ENCODE assay signal across 8 mouse cellular contexts in the genomic region with DNA sequence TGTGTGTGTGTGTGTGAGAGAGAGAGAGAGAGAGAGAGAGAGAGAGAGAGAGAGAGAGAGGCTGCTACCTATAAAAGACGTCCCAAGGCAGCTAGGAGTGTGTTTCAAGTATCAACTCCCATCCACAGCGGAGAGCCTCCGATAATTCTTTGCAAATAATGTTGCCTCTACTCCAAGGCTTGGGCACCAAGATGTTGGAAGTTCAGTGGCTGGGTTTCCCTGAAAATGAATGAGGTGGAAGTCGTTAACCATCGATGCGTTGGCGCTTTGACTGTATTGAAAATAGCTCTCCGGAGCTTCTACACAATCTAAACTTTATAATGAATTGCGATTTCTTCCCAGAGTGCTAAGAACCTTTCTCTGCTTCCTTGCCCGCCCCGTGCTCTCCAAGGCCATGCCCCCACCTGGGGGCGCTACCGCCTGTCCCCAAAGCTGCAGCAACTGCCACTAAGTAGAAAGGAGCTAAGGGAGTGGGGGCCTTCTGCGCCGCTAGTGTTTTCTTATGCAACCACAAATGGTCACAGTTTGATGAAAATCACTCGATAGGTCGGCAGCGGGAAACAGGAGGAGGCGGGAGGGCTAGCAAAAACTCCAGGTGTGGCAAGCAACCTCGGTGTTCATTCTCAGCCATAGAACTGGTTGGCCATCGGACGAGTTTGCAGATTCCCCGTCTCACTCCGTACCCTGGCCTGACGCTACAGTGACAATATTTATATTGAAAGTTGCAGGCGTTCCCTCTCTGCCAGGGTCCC. TPM values are rescaled to one million over a fixed set of nuclear protein-coding genes. Genes with fewer than 3 reads are reported as not detected.
DNase-seq lines count a peak whose midpoint lies in the region; ATAC-seq lines count a peak whose summit lies in the region.

No protein-coding gene starts in this region.

- H3K4me1 ChIP-seq in megakaryocyte, embryonic 14.5 days, result peaks cover 52% of the 10 kb centered on the region
- peaks cover 48% of the 10 kb centered on the region for H3K4me1 ChIP-seq in hindbrain, embryonic 13.5 days (replicated peaks)
- peaks cover 76% of the 10 kb centered on the region for H3K4me1 ChIP-seq in midbrain, embryonic 13.5 days (replicated peaks)

- peaks cover 31% of the 10 kb centered on the region for H3K9me3 ChIP-seq in megakaryocyte, embryonic 14.5 days
- no peaks in the 10 kb centered on the region for H3K9me3 ChIP-seq in hindbrain, embryonic 13.5 days
- no peaks in the 10 kb centered on the region for H3K9me3 ChIP-seq in midbrain, embryonic 13.5 days

- H3K27ac ChIP-seq in hindbrain, embryonic 13.5 days, result no peak overlapping the region
- no peak overlapping the region for H3K27ac ChIP-seq in midbrain, embryonic 13.5 days

- peak overlapping the region; percentile 42 for H3K4me3 ChIP-seq in megakaryocyte, embryonic 14.5 days (replicated peaks)
- peak overlapping the region; percentile 26 for H3K4me3 ChIP-seq in hindbrain, embryonic 13.5 days
- peak overlapping the region; percentile 34 for H3K4me3 ChIP-seq in midbrain, embryonic 13.5 days (replicated peaks)

- H3K36me3 ChIP-seq in megakaryocyte, embryonic 14.5 days (replicated peaks; ENCODE audit: low read length), result no peaks in the 10 kb centered on the region
- no peaks in the 10 kb centered on the region for H3K36me3 ChIP-seq in hindbrain, embryonic 13.5 days
- H3K36me3 ChIP-seq in midbrain, embryonic 13.5 days, result no peaks in the 10 kb centered on the region

- peaks cover 100% of the 10 kb centered on the region for H3K27me3 ChIP-seq in megakaryocyte, embryonic 14.5 days (replicated peaks)
- H3K27me3 ChIP-seq in hindbrain, embryonic 13.5 days, result peaks cover 99% of the 10 kb centered on the region
- H3K27me3 ChIP-seq in midbrain, embryonic 13.5 days, result peaks cover 100% of the 10 kb centered on the region

- H3K4me2 ChIP-seq in hindbrain, embryonic 13.5 days, result peak overlapping the region; percentile 44
- H3K4me2 ChIP-seq in midbrain, embryonic 13.5 days (replicated peaks), result peak overlapping the region; percentile 49

- DNase-seq in cerebellum, postnatal 25 days, result peak; percentile 42 to 44
- no peak for DNase-seq in cerebellum, adult 9-10 months
- no peak for DNase-seq in left cerebral cortex, adult 9 months (ENCODE audit: low spot score in 2 of 2)

- ATAC-seq in megakaryocyte, adult 5-6 weeks (ENCODE audit: poor library complexity, severe bottlenecking), result no peak
- no peak for ATAC-seq in hindbrain, embryonic 13.5 days (ENCODE audit: low FRiP score)
- no peak for ATAC-seq in midbrain, embryonic 13.5 days
- no peak for ATAC-seq in monocyte, adult 5-6 weeks (replicated peaks; ENCODE audit: insufficient number of reproducible peaks, low FRiP score, low TSS enrichment, poor library complexity, severe bottlenecking)

- H3K9ac ChIP-seq in hindbrain, embryonic 13.5 days, result no peak overlapping the region
- H3K9ac ChIP-seq in midbrain, embryonic 13.5 days (replicated peaks), result peak overlapping the region; percentile 23; the same call in 1 of the 2 replicates

- whole genome bisulfite sequencing in hindbrain, embryonic 13.5 days, result 0% methylated on average over 26 of the region's 26 CpGs
- WGBS in midbrain, embryonic 13.5 days, result 2% methylated on average over 26 of the region's 26 CpGs

RNA-seq across cellular contexts. Expression of a gene that starts 0.6 kb away (rescaled TPM):
- polyA plus RNA-seq in megakaryocyte, embryonic 14.5 days (2012; ENCODE audit: insufficient read depth, low replicate concordance), result not detected in 2 replicates
- 0.04 TPM in 1 of 2 replicates, not detected in the other for total RNA-seq in megakaryocyte, adult 5-6 weeks (2015)
- total RNA-seq in megakaryocyte, adult 5-6 weeks (2017), result not detected in 2 replicates
- 4.0 and 4.4 TPM in 2 replicates for polyA plus RNA-seq in hindbrain, embryonic 13.5 days (2015; fragmentation: Nextera tagmentation; extraction: Ambion mirVana)
- 2.8 and 4.2 TPM in 2 replicates for polyA plus RNA-seq in midbrain, embryonic 13.5 days (2015; fragmentation: Nextera tagmentation; extraction: Ambion mirVana)
- not detected in 3 replicates for total RNA-seq in monocyte, adult 5-6 weeks (2017)

RNA-seq across cellular contexts. Expression of a gene that starts 44.9 kb away (rescaled TPM):
- polyA plus RNA-seq in megakaryocyte, embryonic 14.5 days (2012; ENCODE audit: insufficient read depth, low replicate concordance), result not detected in 2 replicates
- not detected in 2 replicates for total RNA-seq in megakaryocyte, adult 5-6 weeks (2015)
- not detected in 2 replicates for total RNA-seq in megakaryocyte, adult 5-6 weeks (2017)
- polyA plus RNA-seq in hindbrain, embryonic 13.5 days (2015; fragmentation: Nextera tagmentation; extraction: Ambion mirVana), result 21.4 and 29.2 TPM in 2 replicates
- 11.3 and 12.6 TPM in 2 replicates for polyA plus RNA-seq in midbrain, embryonic 13.5 days (2015; fragmentation: Nextera tagmentation; extraction: Ambion mirVana)
- not detected in 3 replicates for total RNA-seq in monocyte, adult 5-6 weeks (2017)

Comparison
In these comparisons a context has a peak if more than half of its experiments do, and no peak if none do; other contexts are left out.
1. DNase-seq: peak in cerebellum, postnatal 25 days (2 of 2); none in cerebellum, adult 9-10 months (single experiment) and left cerebral cortex, adult 9 months (0 of 2).
2. RNA of a gene that starts 44.9 kb away (polyA plus RNA-seq): 21.4 to 29.2 TPM in hindbrain, embryonic 13.5 days and 11.3 to 12.6 TPM in midbrain, embryonic 13.5 days; not detected in megakaryocyte, embryonic 14.5 days; every median in the first group is over 10 times any median in the second.
3. Peak in every context shown above with its lines, with median percentiles within 50 percentile points of each other: H3K4me3 ChIP-seq.